Mouse (Mus musculus) C2C12 (cell line): ENCODE results near the gene Acsm5. TPM values are rescaled to one million over a fixed set of nuclear protein-coding genes. Genes with fewer than 3 reads are reported as not detected.
"Not testable (repeated sequence)": the region's sequence is repeated elsewhere in the genome, so short reads cannot be mapped to it uniquely, and the experiment has no call there.

ENCODE experiments used
- H3K27me3 ChIP-seq: one replicate; pipeline ENCODE4 v1.6.1; 2011; ENCODE audit not compliant: control insufficient read depth, insufficient read depth, insufficient read length
- H3K36me3 ChIP-seq: one replicate; pipeline ENCODE4 v1.6.1; 2011; ENCODE audit not compliant: control insufficient read depth, insufficient read depth
- H3K4me3 ChIP-seq: one replicate; pipeline ENCODE4 v1.5.1; 2011; ENCODE audit warnings: mild to moderate bottlenecking, control low read depth; ENCODE audit not compliant: poor library complexity, insufficient read depth, severe bottlenecking
- H3K79me2 ChIP-seq: one replicate; pipeline ENCODE4 v1.6.1; 2011; ENCODE audit not compliant: control insufficient read depth, insufficient read depth
- H3K79me3 ChIP-seq: one replicate; pipeline ENCODE4 v1.6.1; 2011; ENCODE audit warnings: low read depth, control low read depth
- H3ac ChIP-seq: one replicate; pipeline ENCODE3; 2011; ENCODE audit warnings: low read depth; ENCODE audit not compliant: control insufficient read depth, insufficient read length
- CEBPB ChIP-seq: IDR thresholded peaks from one replicate; pipeline ENCODE4 v1.6.1; 2011; ENCODE audit warnings: low read depth, mild to moderate bottlenecking, control low read depth, moderate library complexity
- CTCF ChIP-seq: IDR thresholded peaks from one replicate; pipeline ENCODE4 v1.5.1; 2011; ENCODE audit not compliant: control insufficient read depth, insufficient read depth, insufficient read length
- FOSL1 ChIP-seq: IDR thresholded peaks from one replicate; pipeline ENCODE4 v1.8.0; 2011; ENCODE audit warnings: mild to moderate bottlenecking, low read length; ENCODE audit not compliant: poor library complexity, insufficient read depth, severe bottlenecking
- MAX ChIP-seq: IDR thresholded peaks from one replicate; pipeline ENCODE4 v1.6.1; 2011; ENCODE audit warnings: mild to moderate bottlenecking, control low read depth
- MYOD1 ChIP-seq: IDR thresholded peaks from one replicate; pipeline ENCODE4 v1.6.1; 2011; ENCODE audit warnings: low read depth; ENCODE audit not compliant: control insufficient read depth, insufficient read length
- MYOG ChIP-seq: IDR thresholded peaks from one replicate; pipeline ENCODE4 v1.6.1; 2011; ENCODE audit not compliant: control insufficient read depth, insufficient read length; ENCODE audit errors: extremely low read depth
- USF1 ChIP-seq: IDR thresholded peaks from one replicate; pipeline ENCODE4 v1.6.1; 2011; ENCODE audit warnings: low read depth, mild to moderate bottlenecking, control low read depth, moderate library complexity
- polyA plus RNA-seq: library from polyadenylated mRNA; unstranded; fragments of >200 nt; fragmentation: generic; extraction: Trizol; gene quantifications from one replicate; pipeline ENCODE4 v1.2.1, GENCODE M21; 2012; ENCODE audit warnings: missing spikeins

Gene Acsm5
- polyA plus RNA-seq, 1 experiment: not detected

GRCm38 (mm10) chr7:119554040-119554439 is 34.8 kb downstream of the Acsm5 start, which contains the start of gene Acsm2:
TSS of gene Acsm2 (plus strand) at chr7:119554340.
- Histone ChIP-seq H3ac (no peak within 1 kb of the TSS), H3K27me3 (no peaks in the 10 kb centered on the region), H3K36me3 (no peaks in the 10 kb centered on the region), H3K79me2 (no peaks in the 10 kb centered on the region), H3K4me3 (no peak within 1 kb of the TSS), H3K79me3 (no peaks in the 10 kb centered on the region)
- TF ChIP-seq FOSL1 (no peak), MAX (no peak), MYOG (no peak), CTCF (no peak), CEBPB (no peak), USF1 (no peak), MYOD1 (no peak)

- no peak for TF ChIP-seq MYOG
- no peak for TF ChIP-seq MYOD1
- TF ChIP-seq CEBPB: no peak
- no peak for TF ChIP-seq USF1
- TF ChIP-seq CTCF: no peak
- TF ChIP-seq FOSL1: no peak
- TF ChIP-seq MAX: no peak
- Histone ChIP-seq H3K36me3 (no peaks in the 10 kb centered on the region), H3K27me3 (no peaks in the 10 kb centered on the region), H3K79me2 (no peaks in the 10 kb centered on the region), H3K79me3 (no peaks in the 10 kb centered on the region), H3K4me3 (no peak overlapping the region), H3ac (no peak overlapping the region)
Measured at GRCm38 (mm10) chr7:119559789-119560451, 40.7 kb downstream of the Acsm5 start.

GRCm38 (mm10) chr7:119560452-119560835 is 41.2 kb downstream of the Acsm5 start:
- Histone ChIP-seq H3K27me3 (no peaks in the 10 kb centered on the region), H3ac (no peak overlapping the region), H3K79me3 (no peaks in the 10 kb centered on the region), H3K79me2 (no peaks in the 10 kb centered on the region), H3K36me3 (no peaks in the 10 kb centered on the region), H3K4me3 (no peak overlapping the region)
- TF ChIP-seq MYOG: no peak
- no peak for TF ChIP-seq MAX
- TF ChIP-seq CEBPB: no peak
- no peak for TF ChIP-seq USF1
- no peak for TF ChIP-seq MYOD1
- TF ChIP-seq FOSL1: no peak
- TF ChIP-seq CTCF: no peak

GRCm38 (mm10) chr7:119561441-119561840 is 42.2 kb downstream of the Acsm5 start:
- Histone ChIP-seq H3K4me3 (no peak overlapping the region), H3ac (no peak overlapping the region), H3K27me3 (no peaks in the 10 kb centered on the region), H3K79me3 (no peaks in the 10 kb centered on the region), H3K36me3 (no peaks in the 10 kb centered on the region), H3K79me2 (no peaks in the 10 kb centered on the region)
- no peak for TF ChIP-seq CEBPB
- no peak for TF ChIP-seq MAX
- no peak for TF ChIP-seq MYOD1
- TF ChIP-seq USF1: no peak
- no peak for TF ChIP-seq FOSL1
- TF ChIP-seq MYOG: no peak
- no peak for TF ChIP-seq CTCF

GRCm38 (mm10) chr7:119562476-119562875 is 43.2 kb downstream of the Acsm5 start:
- H3K4me3 ChIP-seq: not testable (repeated sequence)

GRCm38 (mm10) chr7:119594530-119595107 is 75.4 kb downstream of the Acsm5 start:
- TF ChIP-seq MYOD1 (no peak), FOSL1 (no peak), USF1 (no peak), MAX (no peak), CEBPB (no peak)
- H3K4me3 ChIP-seq: no peak overlapping the region
- H3K27me3 ChIP-seq: no peaks in the 10 kb centered on the region
- H3K36me3 ChIP-seq: no peaks in the 10 kb centered on the region
- no peaks in the 10 kb centered on the region for H3K79me3 ChIP-seq
- no peaks in the 10 kb centered on the region for H3K79me2 ChIP-seq
- H3ac ChIP-seq: no peak overlapping the region

More at GRCm38 (mm10) chr7:119562476-119562875, 43.2 kb downstream of the Acsm5 start:
- H3K36me3 ChIP-seq, H3K79me3 ChIP-seq, H3K79me2 ChIP-seq, H3K27me3 ChIP-seq, H3ac ChIP-seq: not testable (repeated sequence)

Other genes starting within 250 kb of the Acsm5 start
- gene Gp2, start 60.2 kb upstream of the Acsm5 start, polyA plus RNA-seq: not detected
- not detected for gene Umod, start 40.2 kb upstream of the Acsm5 start, polyA plus RNA-seq
- not detected for gene Pdilt, start 4.0 kb downstream of the Acsm5 start, polyA plus RNA-seq
- not detected for gene Acsm2, start 34.9 kb downstream of the Acsm5 start, polyA plus RNA-seq
- not detected for gene Acsm1, start 87.6 kb downstream of the Acsm5 start, polyA plus RNA-seq
- gene Acsm4, start 170.6 kb downstream of the Acsm5 start, polyA plus RNA-seq: not detected
- gene Thumpd1, start 201.3 kb downstream of the Acsm5 start, polyA plus RNA-seq: 20.2 TPM
- 0.02 TPM for gene Acsm3, start 241.5 kb downstream of the Acsm5 start, polyA plus RNA-seq